In the genomic region with DNA sequence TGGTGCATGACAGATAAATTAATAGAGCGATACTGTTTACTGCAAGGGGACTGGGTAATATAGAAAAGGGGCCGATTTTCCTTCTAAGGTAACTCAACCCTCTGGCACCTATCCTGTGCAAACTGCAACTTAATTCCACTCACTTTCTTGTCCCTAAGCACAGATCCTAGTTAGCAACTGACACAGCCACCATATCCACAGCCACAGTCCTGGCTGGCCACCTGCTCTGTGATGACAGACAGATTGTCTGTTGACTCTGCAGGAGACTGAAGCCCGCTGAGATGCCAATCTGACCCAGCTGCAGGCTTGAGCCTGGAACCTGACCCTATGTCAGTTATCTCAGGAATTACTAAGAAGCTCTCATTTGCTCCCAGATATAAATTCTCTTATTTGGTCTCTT, we compare ENCODE assay signal across 15 mouse cellular contexts.
A peak's percentile ranks its signal among the peaks of the same experiment; 100 is the strongest.
DNase-seq lines count a peak whose midpoint lies in the region; ATAC-seq and TF ChIP-seq lines count a peak whose summit lies in the region.
"Had no signal": no experiment of that assay in that cellular context is flagged by ENCODE, and none has a peak within 500 bp of the region (broad histone marks: within the 10 kb centered on the region; RNA-seq: fewer than 3 reads in every experiment).

No protein-coding gene starts in this region.

- H3K9ac ChIP-seq in heart, embryonic 16.5 days (ENCODE audit: low read length): no peak overlapping the region
- no peak overlapping the region for H3K9ac ChIP-seq in limb, embryonic 14.5 days (ENCODE audit: low read depth, low read length, severe bottlenecking)
- no peak overlapping the region for H3K9ac ChIP-seq in liver, embryonic 11.5 days (ENCODE audit: low read depth, low read length)
- H3K9ac ChIP-seq: liver, embryonic 15.5 days had no signal

- intact Hi-C loops in heart, postnatal 36 days (cut with DNase I): no loop called here

- no peaks in the 10 kb centered on the region for H3K36me3 ChIP-seq in heart, embryonic 16.5 days (ENCODE audit: control insufficient read depth, insufficient read depth)
- no peaks in the 10 kb centered on the region for H3K36me3 ChIP-seq in limb, embryonic 14.5 days (ENCODE audit: control insufficient read depth, insufficient read depth, low read length)
- H3K36me3 ChIP-seq in forebrain, embryonic 10.5 days (replicated peaks): no peaks in the 10 kb centered on the region
- no peaks in the 10 kb centered on the region for H3K36me3 ChIP-seq in liver, embryonic 11.5 days (ENCODE audit: control insufficient read depth, insufficient read depth, low read length)
- H3K36me3 ChIP-seq: liver, embryonic 15.5 days had no signal

- H3K4me3 ChIP-seq in heart, embryonic 16.5 days (ENCODE audit: low read length): no peak overlapping the region
- no peak overlapping the region for H3K4me3 ChIP-seq in limb, embryonic 14.5 days (replicated peaks; ENCODE audit: low read length)
- H3K4me3 ChIP-seq in forebrain, embryonic 10.5 days: no peak overlapping the region
- H3K4me3 ChIP-seq in liver, embryonic 11.5 days (ENCODE audit: low read depth, low read length): no peak overlapping the region
- H3K4me3 ChIP-seq: liver, embryonic 15.5 days had no signal

- WGBS in heart, embryonic 16.5 days: 53% methylated on average over 3 of the region's 3 CpGs
- WGBS in limb, embryonic 14.5 days: 62% methylated on average over 3 of the region's 3 CpGs
- WGBS in forebrain, embryonic 10.5 days: 70% methylated on average over 3 of the region's 3 CpGs
- WGBS in liver, embryonic 11.5 days: 68% methylated on average over 3 of the region's 3 CpGs

- DNase-seq in cerebellum, adult 18-20 months: peak; percentile 31 to 34
- DNase-seq in cerebellum, adult 8-10 months: no peak
- no peak for DNase-seq in heart, postnatal 36 days
- DNase-seq in MN1 (ENCODE audit: low spot score): peak; percentile 22
- peak; percentile 17 for DNase-seq in limb, embryonic 14.5 days (ENCODE audit: low spot score)
- no peak for DNase-seq in forebrain, embryonic 10.5 days (ENCODE audit: extremely low spot score, low spot score)
- DNase-seq in liver, embryonic 11.5 days (ENCODE audit: low spot score): no peak
- DNase-seq: adrenal gland, adult 2 months; embryo, embryonic 11 days; lung, postnatal 14 days; midbrain, embryonic 14.5 days; spleen, adult 18-20 months; thymus, postnatal 14 days had no signal

- peaks cover 42% of the 10 kb centered on the region for H3K4me1 ChIP-seq in heart, embryonic 16.5 days (ENCODE audit: control insufficient read depth, insufficient read depth, low read length)
- H3K4me1 ChIP-seq in limb, embryonic 14.5 days (ENCODE audit: control insufficient read depth, insufficient read depth, low read length): no peaks in the 10 kb centered on the region
- H3K4me1 ChIP-seq in forebrain, embryonic 10.5 days: peaks cover 8% of the 10 kb centered on the region
- no peaks in the 10 kb centered on the region for H3K4me1 ChIP-seq in liver, embryonic 11.5 days (replicated peaks; ENCODE audit: control insufficient read depth, insufficient read depth, low read length)
- H3K4me1 ChIP-seq: liver, embryonic 15.5 days had no signal

- H3K27ac ChIP-seq in heart, embryonic 16.5 days (ENCODE audit: low read length): peak overlapping the region; percentile 20
- H3K27ac ChIP-seq in limb, embryonic 14.5 days (replicated peaks; ENCODE audit: low read depth, low read length): no peak overlapping the region
- no peak overlapping the region for H3K27ac ChIP-seq in forebrain, embryonic 10.5 days
- no peak overlapping the region for H3K27ac ChIP-seq in liver, embryonic 11.5 days (ENCODE audit: low read depth, low read length)
- H3K27ac ChIP-seq: liver, embryonic 15.5 days had no signal

- 0 out of 2 replicates have a peak, but pooled peaks cover 2% of the 10 kb centered on the region for H3K27me3 ChIP-seq in heart, embryonic 16.5 days (ENCODE audit: control insufficient read depth, insufficient read depth, low read length)
- H3K27me3 ChIP-seq in limb, embryonic 14.5 days (ENCODE audit: control insufficient read depth, insufficient read depth, low read length): peaks cover 13% of the 10 kb centered on the region; the same call in 1 of the 2 replicates
- peaks cover 30% of the 10 kb centered on the region for H3K27me3 ChIP-seq in forebrain, embryonic 10.5 days (ENCODE audit: poor library complexity, severe bottlenecking)
- H3K27me3 ChIP-seq in liver, embryonic 11.5 days (replicated peaks; ENCODE audit: control insufficient read depth, insufficient read depth, low read length): peaks cover 15% of the 10 kb centered on the region

- no peak overlapping the region for H3K4me2 ChIP-seq in heart, embryonic 16.5 days (ENCODE audit: low read depth, low read length)
- no peak overlapping the region for H3K4me2 ChIP-seq in limb, embryonic 14.5 days (replicated peaks; ENCODE audit: low read depth, low read length, severe bottlenecking)
- no peak overlapping the region for H3K4me2 ChIP-seq in liver, embryonic 11.5 days
- H3K4me2 ChIP-seq: liver, embryonic 15.5 days had no signal

- no peaks in the 10 kb centered on the region for H3K9me3 ChIP-seq in heart, embryonic 16.5 days (replicated peaks; ENCODE audit: control insufficient read depth, low read length)
- no peaks in the 10 kb centered on the region for H3K9me3 ChIP-seq in limb, embryonic 14.5 days (ENCODE audit: control insufficient read depth, low read length)
- no peaks in the 10 kb centered on the region for H3K9me3 ChIP-seq in forebrain, embryonic 10.5 days
- H3K9me3 ChIP-seq in liver, embryonic 11.5 days (ENCODE audit: control insufficient read depth, low read length): no peaks in the 10 kb centered on the region
- H3K9me3 ChIP-seq: liver, embryonic 15.5 days had no signal

- TF ChIP-seq POLR2A in limb, embryonic 14.5 days (IDR thresholded peaks at IDR 0.05; ENCODE audit: borderline replicate concordance, extremely low read depth, insufficient read depth, insufficient read length): no peak

- no peak for ATAC-seq in heart, embryonic 16.5 days (replicated peaks; ENCODE audit: extremely low read depth, insufficient read depth, low FRiP score)
- ATAC-seq in limb, embryonic 14.5 days (ENCODE audit: low FRiP score, low read depth): peak; percentile 80
- ATAC-seq in liver, embryonic 11.5 days (replicated peaks; ENCODE audit: low FRiP score): no peak

Comparison
In these comparisons a context has a peak if more than half of its experiments do, and no peak if none do; other contexts are left out.
1. DNase-seq: peak in cerebellum, adult 18-20 months (2 of 2), MN1 (single experiment) and limb, embryonic 14.5 days (single experiment); none in cerebellum, adult 8-10 months (single experiment), heart, postnatal 36 days (0 of 2), forebrain, embryonic 10.5 days (single experiment) and liver, embryonic 11.5 days (single experiment).